Mouse (Mus musculus) cortical plate, adult 2 months (tissue): Measurements from ENCODE around the gene Kank1.

Source experiments
- CTCF ChIP-seq: fragments of 200-500 bp; IDR thresholded peaks from 2 replicates; pipeline ENCODE4 v1.5.1; 2011; ENCODE audit warnings: mild to moderate bottlenecking, control low read depth, low read length; ENCODE audit not compliant: insufficient read depth; ENCODE audit errors: extremely low read depth
- POLR2A ChIP-seq: fragments of 200-500 bp; IDR thresholded peaks from 2 replicates; pipeline ENCODE4 v1.6.1; 2011; ENCODE audit warnings: mild to moderate bottlenecking, low read length, control low read depth; ENCODE audit not compliant: insufficient read depth; ENCODE audit errors: extremely low read depth

GRCm38 (mm10) chr19:25271591-25271990, 34.8 kb downstream of the Kank1 start:
- TF ChIP-seq CTCF (no peak), POLR2A (no peak)
